Mouse (Mus musculus) myocyte (in vitro differentiated cells): ENCODE results near the gene Macrod1. TPM values are rescaled to one million over a fixed set of nuclear protein-coding genes. Genes with fewer than 3 reads are reported as not detected.

Source experiments
- H3K27me3 ChIP-seq: one replicate; pipeline ENCODE4 v1.6.1; 2011; ENCODE audit not compliant: control insufficient read depth, insufficient read depth, insufficient read length
- H3K36me3 ChIP-seq: one replicate; pipeline ENCODE4 v1.6.1; 2011; ENCODE audit not compliant: control insufficient read depth, insufficient read depth
- H3K4me2 ChIP-seq: one replicate; pipeline ENCODE4 v1.6.1; 2011; ENCODE audit warnings: low read depth, control low read depth
- H3K4me3 ChIP-seq: one replicate; pipeline ENCODE4 v1.5.1; 2011; ENCODE audit warnings: mild to moderate bottlenecking, control low read depth, moderate library complexity
- H3K79me2 ChIP-seq: one replicate; pipeline ENCODE4 v1.6.1; 2011; ENCODE audit not compliant: control insufficient read depth, insufficient read depth
- H3ac ChIP-seq: one replicate; pipeline ENCODE4 v1.6.1; 2011; ENCODE audit not compliant: control insufficient read depth, insufficient read length
- CEBPB ChIP-seq: IDR thresholded peaks from 2 replicates; pipeline ENCODE4 v1.6.1; 2011; ENCODE audit warnings: mild to moderate bottlenecking, moderate library complexity; ENCODE audit not compliant: poor library complexity, insufficient read depth, severe bottlenecking
- E2F4 ChIP-seq: IDR thresholded peaks from one replicate; pipeline ENCODE4 v1.6.1; 2011; ENCODE audit warnings: mild to moderate bottlenecking, control low read depth, moderate library complexity; ENCODE audit not compliant: insufficient read depth
- MAX ChIP-seq: IDR thresholded peaks from one replicate; pipeline ENCODE4 v1.6.1; 2011; ENCODE audit warnings: low read depth, mild to moderate bottlenecking, control low read depth
- MYOD1 ChIP-seq, 3 experiments: IDR thresholded peaks; one replicate each; pipeline ENCODE4 v1.6.1; 2011; ENCODE audit warnings: control low read depth in 2 of 3, low read depth in 2 of 3, mild to moderate bottlenecking in 2 of 3, moderate library complexity in 1 of 3; ENCODE audit not compliant: insufficient read length in 2 of 3, control insufficient read depth in 1 of 3
- MYOG ChIP-seq, 3 experiments: IDR thresholded peaks; one replicate each; pipeline ENCODE4 v1.6.1; 2011; ENCODE audit warnings: control low read depth in 2 of 3, low read depth in 2 of 3, mild to moderate bottlenecking in 2 of 3; ENCODE audit not compliant: insufficient read length in 2 of 3, control insufficient read depth in 1 of 3, insufficient read depth in 1 of 3
- POLR2A ChIP-seq: IDR thresholded peaks from one replicate; pipeline ENCODE4 v1.6.1; 2011; ENCODE audit warnings: low read depth, mild to moderate bottlenecking, control low read depth, moderate library complexity; ENCODE audit not compliant: insufficient read length
- POLR2AphosphoS2 ChIP-seq: IDR thresholded peaks from one replicate; pipeline ENCODE4 v1.6.1; 2011; ENCODE audit warnings: low read depth, control low read depth; ENCODE audit not compliant: insufficient read length
- REST ChIP-seq: IDR thresholded peaks from one replicate; pipeline ENCODE4 v1.6.1; 2011; ENCODE audit warnings: mild to moderate bottlenecking, control low read depth, moderate library complexity; ENCODE audit not compliant: insufficient read depth, insufficient read length
- SRF ChIP-seq: IDR thresholded peaks from one replicate; pipeline ENCODE4 v1.6.1; 2011; ENCODE audit warnings: low read depth; ENCODE audit not compliant: control insufficient read depth, insufficient read length
- TCF12 ChIP-seq: IDR thresholded peaks from one replicate; pipeline ENCODE4 v1.6.1; 2011; ENCODE audit warnings: mild to moderate bottlenecking, control low read depth; ENCODE audit not compliant: poor library complexity, insufficient read depth, severe bottlenecking
- TCF3 ChIP-seq: IDR thresholded peaks from one replicate; pipeline ENCODE4 v1.6.1; 2011; ENCODE audit warnings: low read depth, control low read depth; ENCODE audit not compliant: insufficient read length
- USF1 ChIP-seq: IDR thresholded peaks from one replicate; pipeline ENCODE4 v1.6.1; 2011; ENCODE audit warnings: low read depth, mild to moderate bottlenecking, control low read depth, moderate library complexity
- polyA plus RNA-seq: library from polyadenylated mRNA; unstranded; fragments of >200 nt; fragmentation: generic; extraction: Trizol; gene quantifications from one replicate; pipeline ENCODE4 v1.2.1, GENCODE M21; 2012; ENCODE audit warnings: missing spikeins

The Macrod1 gene
- polyA plus RNA-seq: 82.4 TPM

- TF ChIP-seq MYOG (IDR thresholded peaks at IDR 0.05; ENCODE audit: control insufficient read depth in 1 of 3, insufficient read depth in 1 of 3, insufficient read length in 2 of 3, low read depth in 2 of 3): peak; percentile 74 to 98 (median 97)
- peak; percentile 96 for TF ChIP-seq TCF3
- peak in 2 of 3 experiments; percentile 89 to 95 for TF ChIP-seq MYOD1 (IDR thresholded peaks at IDR 0.05; ENCODE audit: control insufficient read depth in 1 of 3, insufficient read length in 2 of 3, low read depth in 2 of 3)
- TF ChIP-seq SRF: no peak
- no peak for TF ChIP-seq USF1
- no peak for TF ChIP-seq CEBPB
- TF ChIP-seq TCF12: peak; percentile 49
- peak; percentile 68 for TF ChIP-seq POLR2A
- no peak for TF ChIP-seq REST
- peak; percentile 58 for TF ChIP-seq MAX
- TF ChIP-seq POLR2AphosphoS2: peak; percentile 40
- TF ChIP-seq E2F4: no peak
Measured at GRCm38 (mm10) chr19:7056248-7057087, at the start of gene Macrod1. Gene Macrod1, plus strand, starts transcription at chr19:7056810.

GRCm38 (mm10) chr19:7006892-7007593 lies 49.6 kb upstream of the Macrod1 start:
- Histone ChIP-seq H3K4me2 (peak overlapping the region; percentile 13), H3K27me3 (no peaks in the 10 kb centered on the region), H3ac (no peak overlapping the region), H3K36me3 (no peaks in the 10 kb centered on the region), H3K4me3 (no peak overlapping the region), H3K79me2 (no peaks in the 10 kb centered on the region)
- TF ChIP-seq REST (no peak), TCF3 (peak; percentile 72), POLR2AphosphoS2 (no peak), MYOG (IDR thresholded peaks at IDR 0.05; ENCODE audit: control insufficient read depth in 1 of 3, insufficient read depth in 1 of 3, insufficient read length in 2 of 3, low read depth in 2 of 3) (peak; percentile 25 to 89 (median 81)), SRF (no peak), MAX (no peak), E2F4 (no peak), USF1 (no peak), POLR2A (no peak), MYOD1 (IDR thresholded peaks at IDR 0.05; ENCODE audit: control insufficient read depth in 1 of 3, insufficient read length in 2 of 3, low read depth in 2 of 3) (peak; percentile 81 to 93 (median 91)), TCF12 (peak; percentile 80), CEBPB (no peak)

More at GRCm38 (mm10) chr19:7056248-7057087, at the start of gene Macrod1:
- no peaks in the 10 kb centered on the region for H3K36me3 ChIP-seq
- peak within 1 kb of the TSS; percentile 56 for H3ac ChIP-seq
- H3K4me3 ChIP-seq: peak within 1 kb of the TSS; percentile 49
- no peaks in the 10 kb centered on the region for H3K27me3 ChIP-seq
- no peaks in the 10 kb centered on the region for H3K79me2 ChIP-seq
- peak within 1 kb of the TSS; percentile 96 for H3K4me2 ChIP-seq

- Histone ChIP-seq H3K79me2 (no peaks in the 10 kb centered on the region), H3ac (no peak overlapping the region), H3K27me3 (no peaks in the 10 kb centered on the region), H3K36me3 (no peaks in the 10 kb centered on the region), H3K4me2 (no peak overlapping the region), H3K4me3 (no peak overlapping the region)
- TF ChIP-seq REST (no peak), POLR2A (no peak), CEBPB (no peak), TCF12 (no peak), SRF (no peak), E2F4 (no peak), MYOG (IDR thresholded peaks at IDR 0.05; ENCODE audit: control insufficient read depth in 1 of 3, insufficient read depth in 1 of 3, insufficient read length in 2 of 3, low read depth in 2 of 3) (no peak), USF1 (no peak), POLR2AphosphoS2 (no peak), MYOD1 (IDR thresholded peaks at IDR 0.05; ENCODE audit: control insufficient read depth in 1 of 3, insufficient read length in 2 of 3, low read depth in 2 of 3) (no peak), MAX (no peak)
Measured at GRCm38 (mm10) chr19:7012426-7012825, 44.2 kb upstream of the Macrod1 start.

- TF ChIP-seq MAX (no peak), TCF3 (no peak), POLR2AphosphoS2 (no peak), E2F4 (no peak), MYOG (IDR thresholded peaks at IDR 0.05; ENCODE audit: control insufficient read depth in 1 of 3, insufficient read depth in 1 of 3, insufficient read length in 2 of 3, low read depth in 2 of 3) (no peak), POLR2A (no peak), MYOD1 (IDR thresholded peaks at IDR 0.05; ENCODE audit: control insufficient read depth in 1 of 3, insufficient read length in 2 of 3, low read depth in 2 of 3) (no peak), USF1 (no peak), CEBPB (no peak), TCF12 (no peak), SRF (no peak), REST (no peak)
- no peak overlapping the region for H3K4me3 ChIP-seq
- no peak overlapping the region for H3K4me2 ChIP-seq
- H3K79me2 ChIP-seq: no peaks in the 10 kb centered on the region
- no peaks in the 10 kb centered on the region for H3K27me3 ChIP-seq
- no peaks in the 10 kb centered on the region for H3K36me3 ChIP-seq
- H3ac ChIP-seq: no peak overlapping the region
Measured at GRCm38 (mm10) chr19:7013984-7014383, 42.6 kb upstream of the Macrod1 start.
